Mouse (Mus musculus) embryonic facial prominence, embryonic 11.5 days (tissue): ENCODE results near the gene Nup214. TPM values are rescaled to one million over a fixed set of nuclear protein-coding genes. Genes with fewer than 3 reads are reported as not detected.

Experiments
- ATAC-seq: fragments of 200-750 bp; cut with Nextera tagmentation; replicated peaks from 2 replicates; pipeline ENCODE4 v1.8.0; 2017; ENCODE audit warnings: low read depth; ENCODE audit not compliant: insufficient number of reproducible peaks, low FRiP score, low TSS enrichment
- DNase-seq: peaks from one replicate; pipeline ENCODE4 v3.0.0-alpha.2; 2015; ENCODE audit warnings: low spot score
- H3K27ac ChIP-seq: fragments of 300-500 bp; sonication (generic); replicated peaks from 2 replicates; pipeline ENCODE4 v1.5.1; 2014; ENCODE audit warnings: mild to moderate bottlenecking, low read depth, low read length, control low read depth
- H3K27me3 ChIP-seq: fragments of 300-500 bp; sonication (generic); 2 replicates; pipeline ENCODE4 v1.6.1; 2014; ENCODE audit warnings: mild to moderate bottlenecking, low read length, moderate library complexity, mixed read lengths; ENCODE audit not compliant: control insufficient read depth, insufficient read depth
- H3K36me3 ChIP-seq: fragments of 300-500 bp; sonication (generic); replicated peaks from 2 replicates; pipeline ENCODE4 v1.6.1; 2014; ENCODE audit warnings: low read depth, mild to moderate bottlenecking, low read length, moderate library complexity, mixed read lengths; ENCODE audit not compliant: control insufficient read depth, insufficient read depth
- H3K4me1 ChIP-seq: fragments of 300-500 bp; sonication (generic); 2 replicates; pipeline ENCODE4 v1.6.1; 2014; ENCODE audit warnings: low read length, mixed read lengths; ENCODE audit not compliant: control insufficient read depth, insufficient read depth
- H3K4me2 ChIP-seq: fragments of 300-500 bp; sonication (generic); 2 replicates; pipeline ENCODE4 v1.6.1; 2014; ENCODE audit warnings: low read depth, mild to moderate bottlenecking, control low read depth, low read length, moderate library complexity
- H3K4me3 ChIP-seq: fragments of 300-500 bp; sonication (generic); 2 replicates; pipeline ENCODE4 v1.5.1; 2014; ENCODE audit warnings: low read depth, low read length, control low read depth
- H3K9ac ChIP-seq: fragments of 300-500 bp; sonication (generic); replicated peaks from 2 replicates; pipeline ENCODE4 v1.6.1; 2014; ENCODE audit warnings: mild to moderate bottlenecking, control low read depth, low read length
- H3K9me3 ChIP-seq: fragments of 300-500 bp; sonication (generic); replicated peaks from 2 replicates; pipeline ENCODE4 v1.6.1; 2016; ENCODE audit warnings: mild to moderate bottlenecking, low read length, inconsistent platforms, mixed read lengths; ENCODE audit not compliant: control insufficient read depth
- WGBS: fragments of 180-500 bp; shearing (Covaris S2); extraction: QIAGEN DNeasy Blood & Tissue Kit; methylation state at CpG from one replicate; pipeline ENCODE4 v1.1.7; 2014; 5-methylcytosine and 5-hydroxymethylcytosine counted together
- polyA plus RNA-seq: library from polyadenylated mRNA; unstranded; fragments of >200 nt; fragmentation: Nextera tagmentation; extraction: Ambion mirVana; gene quantifications from 2 replicates; pipeline ENCODE4 v1.2.1, GENCODE M21; 2014

The Nup214 gene
- polyA plus RNA-seq, 1 experiment from 2014 or later: 78.2 TPM

DNA sequence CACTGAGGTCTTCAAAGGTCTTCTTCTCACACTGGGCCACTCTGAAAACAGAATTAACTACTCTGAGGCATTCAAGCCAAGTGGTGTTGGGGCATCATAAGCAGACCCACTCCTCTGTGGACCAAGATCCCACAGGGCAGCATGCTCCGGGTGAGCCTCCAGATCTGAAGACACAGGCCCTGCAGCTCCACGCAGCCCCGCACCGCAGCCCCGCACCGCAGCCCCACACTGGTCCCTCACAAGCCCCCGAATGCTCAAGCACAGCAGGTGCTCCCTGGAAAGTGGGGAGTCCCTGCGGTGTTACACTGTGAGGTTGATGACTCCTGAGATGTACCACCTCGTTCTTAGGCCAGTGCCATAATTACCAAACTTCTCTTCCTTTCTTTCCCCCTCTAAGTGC lies 84.0 kb downstream of the Nup214 start:
- Histone ChIP-seq H3K4me2 (no peak overlapping the region), H3K27me3 (no peaks in the 10 kb centered on the region), H3K9me3 (no peaks in the 10 kb centered on the region), H3K4me3 (no peak overlapping the region), H3K9ac (no peak overlapping the region), H3K27ac (no peak overlapping the region), H3K36me3 (no peaks in the 10 kb centered on the region), H3K4me1 (no peaks in the 10 kb centered on the region)
- ATAC-seq (no peak), DNase-seq (no peak)
- WGBS: 76% methylated on average over 9 of the region's 9 CpGs

DNA sequence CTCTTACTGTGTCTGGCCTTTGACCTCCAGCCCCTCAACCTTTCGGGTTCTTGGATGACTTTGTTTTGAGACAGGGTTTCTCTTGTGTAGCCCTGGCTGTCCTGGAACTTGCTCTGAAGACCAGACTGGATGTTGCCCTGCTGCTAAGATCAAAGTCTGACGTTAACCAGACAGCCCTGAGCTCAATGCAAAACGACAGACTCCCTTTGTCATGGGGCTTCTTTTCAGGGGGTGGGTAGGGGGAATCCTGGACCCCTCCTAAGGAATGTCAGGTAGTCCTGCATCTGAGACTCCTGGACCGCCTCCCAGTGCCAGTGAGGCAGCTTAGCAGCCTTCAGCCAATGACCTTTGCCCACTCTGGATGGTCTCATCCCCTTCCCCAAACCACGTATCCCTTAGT lies 84.5 kb downstream of the Nup214 start:
- Histone ChIP-seq H3K9me3 (no peaks in the 10 kb centered on the region), H3K27me3 (no peaks in the 10 kb centered on the region), H3K27ac (no peak overlapping the region), H3K4me1 (no peaks in the 10 kb centered on the region), H3K9ac (no peak overlapping the region), H3K36me3 (no peaks in the 10 kb centered on the region), H3K4me2 (no peak overlapping the region), H3K4me3 (no peak overlapping the region)
- DNase-seq (no peak), ATAC-seq (no peak)
- WGBS: 36% methylated on average over 5 of the region's 5 CpGs

DNA sequence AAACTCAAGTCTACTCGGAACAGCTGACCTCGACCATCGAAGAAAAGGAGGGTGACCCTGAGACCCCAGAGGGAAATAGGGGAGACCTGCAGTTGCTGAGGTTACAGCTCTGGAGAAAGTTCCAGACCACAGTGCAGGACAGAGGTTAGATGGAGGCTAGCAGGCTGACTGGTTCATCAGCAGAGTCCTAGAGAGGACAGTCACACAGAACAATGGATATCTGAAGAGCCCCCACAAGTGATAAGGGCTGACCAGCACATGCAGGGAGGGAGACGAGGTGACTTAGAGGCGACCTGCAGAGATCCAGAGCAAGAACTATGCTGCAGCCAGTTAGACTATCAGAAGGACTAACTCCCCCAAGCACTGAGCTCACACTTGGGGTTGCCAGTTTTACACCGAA lies 85.4 kb downstream of the Nup214 start:
- no peaks in the 10 kb centered on the region for H3K4me1 ChIP-seq
- H3K36me3 ChIP-seq: no peaks in the 10 kb centered on the region
- H3K9me3 ChIP-seq: no peaks in the 10 kb centered on the region
- H3K9ac ChIP-seq: no peak overlapping the region
- H3K4me3 ChIP-seq: no peak overlapping the region
- H3K4me2 ChIP-seq: no peak overlapping the region
- 72% methylated on average over 6 of the region's 6 CpGs for WGBS
- no peaks in the 10 kb centered on the region for H3K27me3 ChIP-seq
- no peak overlapping the region for H3K27ac ChIP-seq
- no peak for DNase-seq
- ATAC-seq: no peak

- no peaks in the 10 kb centered on the region for H3K27me3 ChIP-seq
- no peaks in the 10 kb centered on the region for H3K9me3 ChIP-seq
- no peak overlapping the region for H3K4me3 ChIP-seq
- H3K27ac ChIP-seq: no peak overlapping the region
- DNase-seq: peak; percentile 34
- no peak for ATAC-seq
- no peak overlapping the region for H3K9ac ChIP-seq
- H3K4me2 ChIP-seq: no peak overlapping the region
- H3K36me3 ChIP-seq: no peaks in the 10 kb centered on the region
- 58% methylated on average over 6 of the region's 6 CpGs for WGBS
- no peaks in the 10 kb centered on the region for H3K4me1 ChIP-seq
Observed at GRCm38 (mm10) chr2:32060228-32060805, 86.1 kb downstream of the Nup214 start.

DNA sequence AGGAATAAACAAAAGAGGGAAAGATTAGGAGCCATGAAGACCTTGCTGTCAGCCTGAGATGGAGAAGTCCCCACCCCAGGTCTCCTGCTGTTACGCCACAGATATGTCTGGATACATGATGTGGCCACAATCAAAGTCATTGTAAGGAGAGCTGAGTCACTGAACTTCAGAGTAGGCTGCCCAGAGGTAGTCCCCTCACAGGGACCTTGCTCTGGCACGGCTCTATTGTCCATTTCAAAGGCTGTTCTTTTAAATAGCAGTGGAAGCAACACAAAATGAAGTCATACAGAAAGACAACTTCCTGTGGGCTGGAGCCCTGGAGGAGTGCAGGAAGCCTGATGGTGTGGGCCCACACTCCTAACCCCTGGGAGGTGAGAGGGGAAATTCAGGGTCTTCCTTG lies 87.0 kb downstream of the Nup214 start:
- no peak overlapping the region for H3K4me2 ChIP-seq
- no peaks in the 10 kb centered on the region for H3K27me3 ChIP-seq
- no peak for ATAC-seq
- no peaks in the 10 kb centered on the region for H3K9me3 ChIP-seq
- no peaks in the 10 kb centered on the region for H3K36me3 ChIP-seq
- H3K9ac ChIP-seq: no peak overlapping the region
- H3K4me3 ChIP-seq: no peak overlapping the region
- DNase-seq: no peak
- no peak overlapping the region for H3K27ac ChIP-seq
- H3K4me1 ChIP-seq: no peaks in the 10 kb centered on the region
- 76% methylated on average over 2 of the region's 2 CpGs for WGBS

DNA sequence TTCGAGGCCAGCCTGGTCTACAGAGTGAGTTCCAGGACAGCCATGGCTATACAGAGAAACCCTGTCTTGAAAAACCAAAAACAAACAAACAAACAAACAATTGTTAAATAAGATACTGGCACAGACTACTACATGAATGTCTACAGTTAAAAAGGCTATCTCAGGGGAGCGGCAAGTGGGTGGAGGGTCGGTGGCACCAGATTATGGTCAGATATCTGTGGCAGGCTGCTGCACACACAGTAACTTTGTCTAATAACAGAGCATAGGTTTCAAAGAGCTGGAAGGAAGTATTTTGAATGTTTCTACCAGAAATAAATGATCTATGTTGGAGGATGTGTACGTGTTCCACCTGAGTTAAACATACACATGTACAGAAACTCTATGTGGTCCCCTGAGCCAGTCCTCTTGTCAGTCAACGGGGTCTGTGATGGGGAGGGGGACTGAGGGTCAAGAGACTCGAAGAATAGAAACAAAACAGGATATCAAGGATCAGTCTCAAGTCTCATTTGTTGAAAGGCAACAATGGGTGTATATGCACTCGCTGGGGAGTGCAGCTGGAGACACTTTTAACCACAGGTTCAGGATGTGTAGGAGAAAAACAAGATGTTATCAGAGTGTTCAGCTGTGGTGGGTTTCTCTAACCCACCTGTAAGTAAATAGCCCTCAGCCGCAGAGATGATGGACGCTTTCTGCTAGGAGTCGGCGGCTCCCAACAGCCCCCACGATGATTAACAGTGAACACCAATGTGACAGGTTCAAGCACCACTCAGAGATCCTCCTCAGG lies 87.7 kb downstream of the Nup214 start:
- Histone ChIP-seq H3K9ac (no peak overlapping the region), H3K27ac (no peak overlapping the region), H3K4me3 (no peak overlapping the region), H3K36me3 (no peaks in the 10 kb centered on the region), H3K9me3 (no peaks in the 10 kb centered on the region), H3K27me3 (no peaks in the 10 kb centered on the region), H3K4me1 (no peaks in the 10 kb centered on the region), H3K4me2 (no peak overlapping the region)
- DNase-seq: no peak
- 72% methylated on average over 12 of the region's 12 CpGs for WGBS
- no peak for ATAC-seq

DNA sequence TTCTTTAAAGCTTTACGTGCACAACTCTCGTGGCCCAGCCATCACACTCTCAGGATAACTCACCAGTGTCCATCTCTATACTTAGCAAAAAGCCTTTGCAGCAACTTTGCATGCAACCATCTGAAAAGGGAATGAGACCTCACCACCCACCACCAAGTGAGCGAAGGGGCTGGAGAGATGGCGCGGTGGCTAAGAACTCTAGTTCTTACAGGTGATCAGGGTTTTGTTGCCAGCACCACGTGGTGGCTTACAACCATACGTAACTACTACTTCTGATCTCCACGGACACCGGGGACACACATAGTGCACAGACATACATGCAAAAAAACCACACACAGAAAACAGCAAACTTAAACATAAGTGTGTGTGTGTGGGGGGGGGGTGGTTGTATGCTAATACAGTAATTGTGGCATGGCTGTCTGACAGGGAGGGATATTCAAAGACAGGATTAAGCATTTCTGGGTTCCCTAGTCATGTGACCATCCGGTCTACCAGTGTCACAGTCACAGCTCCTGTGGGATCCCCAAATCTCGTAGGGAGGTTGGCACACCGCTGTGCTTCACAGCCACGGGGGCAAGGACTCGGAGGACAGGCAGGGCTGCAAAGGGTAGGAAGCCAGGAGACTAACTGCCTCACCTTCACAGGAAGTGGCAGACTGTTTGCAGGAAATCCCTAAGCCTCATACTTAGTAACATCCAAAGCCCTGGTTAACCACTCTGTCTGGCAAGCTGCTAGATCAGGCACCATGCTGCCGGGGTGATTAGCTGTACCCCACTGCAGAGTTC lies 88.6 kb downstream of the Nup214 start:
- 87% methylated on average over 15 of the region's 15 CpGs for WGBS
- no peak overlapping the region for H3K4me2 ChIP-seq
- H3K9ac ChIP-seq: no peak overlapping the region
- no peaks in the 10 kb centered on the region for H3K27me3 ChIP-seq
- H3K36me3 ChIP-seq: no peaks in the 10 kb centered on the region
- no peak overlapping the region for H3K27ac ChIP-seq
- DNase-seq: no peak
- no peaks in the 10 kb centered on the region for H3K4me1 ChIP-seq
- no peaks in the 10 kb centered on the region for H3K9me3 ChIP-seq
- H3K4me3 ChIP-seq: no peak overlapping the region
- no peak for ATAC-seq
